Mouse (Mus musculus) heart, postnatal 0 days (tissue): ENCODE measurements at regions not wholly inside any gene's neighbourhood (a gene's known extent, or its start where the extent isn't known, plus 50 kb on each side); places are given as distances from the start of the nearest gene placed in this dataset.

Source experiments
- CTCF ChIP-seq: IDR thresholded peaks from 2 replicates; pipeline ENCODE4 v1.5.1; 2016; ENCODE audit warnings: antibody characterized with exemption, control low read depth, low read depth
- EP300 ChIP-seq: IDR thresholded peaks from 2 replicates; pipeline ENCODE4 v1.6.1; 2016; ENCODE audit warnings: antibody characterized with exemption, low read depth

DNA sequence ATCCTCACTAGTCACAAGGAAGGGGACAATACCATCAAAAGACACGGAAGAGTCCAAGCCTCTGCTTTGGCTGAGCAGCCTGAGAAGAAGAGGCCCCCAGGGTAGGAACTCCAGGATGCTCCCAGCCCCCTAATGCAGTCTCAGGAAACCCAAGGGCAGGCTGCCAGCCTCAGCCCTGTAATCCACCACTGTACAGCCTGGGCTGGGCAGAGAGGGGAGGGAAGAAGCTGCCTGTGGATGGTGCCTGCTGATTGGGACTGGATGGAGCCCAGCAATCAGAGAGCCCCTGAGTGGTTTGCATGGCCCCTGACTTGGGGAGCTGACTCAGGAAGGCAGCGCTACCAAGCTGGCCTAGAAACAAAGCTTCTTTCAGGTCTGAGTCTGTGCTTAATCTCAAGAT is 627.1 kb downstream of the Sox6 start:
- TF ChIP-seq CTCF (no peak), EP300 (no peak)
